ENCODE assay signal across 28 mouse cellular contexts in genomic region chr10:24830448-24830847, GRCm38 (mm10). TPM values are rescaled to one million over a fixed set of nuclear protein-coding genes. Genes with fewer than 3 reads are reported as not detected.
DNase-seq lines count a peak whose midpoint lies in the region; ATAC-seq and TF ChIP-seq lines count a peak whose summit lies in the region.
"Had no signal": no experiment of that assay in that cellular context is flagged by ENCODE, and none has a peak within 500 bp of the region (broad histone marks: within the 10 kb centered on the region; RNA-seq: fewer than 3 reads in every experiment).

No protein-coding gene starts in this region.

- ATAC-seq in erythroid progenitor cell, adult 5-6 weeks (replicated peaks; ENCODE audit: low FRiP score, poor library complexity, severe bottlenecking) = peak; percentile 66
- ATAC-seq in CD4-positive, CD25-positive, alpha-beta regulatory T cell, adult 4 months = no peak
- ATAC-seq: forebrain, embryonic 13.5 days; hindbrain, embryonic 16.5 days had no signal

- no peaks in the 10 kb centered on the region; a peak in 1 of 4 replicates for H3K27me3 ChIP-seq in MEL (ENCODE audit: control insufficient read depth in 1 of 2, insufficient read depth in 2 of 2, low read length in 2 of 2)
- H3K27me3 ChIP-seq: embryonic facial prominence, embryonic 12.5 days; forebrain, embryonic 13.5 days; kidney, embryonic 15.5 days; limb, embryonic 15.5 days; lung, embryonic 15.5 days; stomach, embryonic 15.5 days had no signal

- peak; percentile 31 for DNase-seq in lung, postnatal 10 days
- DNase-seq in lung, postnatal 14 days = no peak
- DNase-seq in MEL (ENCODE audit: low read depth, low spot score) = peak; percentile 38
- DNase-seq in testis, postnatal 14 days (ENCODE audit: low spot score) = peak; percentile 13
- no peak for DNase-seq in gastrocnemius, postnatal 10 days
- no peak for DNase-seq in urinary bladder, postnatal 4 days (ENCODE audit: low spot score in 2 of 2)
- DNase-seq: adrenal gland, adult 2 months; cerebellum, adult 11 months; cerebellum, adult 9-11 months; gastrocnemius, adult 2 months; heart, adult 11 months; kidney, adult 11 months; right cerebral cortex, adult 18-20 months; thymus, adult 2 months; thymus, postnatal 4 days had no signal

- no peak overlapping the region for H3K4me3 ChIP-seq in MEL (ENCODE audit: control insufficient read depth in 1 of 2, insufficient read depth in 1 of 2, low read depth in 2 of 2, low read length in 2 of 2)
- H3K4me3 ChIP-seq: embryonic facial prominence, embryonic 12.5 days; erythroblast, embryonic 14.5 days; forebrain, embryonic 13.5 days; gastrocnemius, adult 2 months; hindbrain, embryonic 10.5 days; kidney, embryonic 15.5 days; left cerebral cortex, adult 2 months; limb, embryonic 15.5 days; lung, embryonic 15.5 days; stomach, embryonic 15.5 days had no signal

- H3K9ac ChIP-seq in MEL (ENCODE audit: control insufficient read depth, low read depth, low read length, poor library complexity, severe bottlenecking) = no peak overlapping the region
- H3K9ac ChIP-seq: embryonic facial prominence, embryonic 12.5 days; forebrain, embryonic 13.5 days; kidney, embryonic 15.5 days; limb, embryonic 15.5 days; lung, embryonic 15.5 days; stomach, embryonic 15.5 days had no signal

- no peak for TF ChIP-seq RAD21 in MEL (IDR thresholded peaks at IDR 0.05; ENCODE audit: low read depth, low read length)

- H3K79me2 ChIP-seq in MEL (ENCODE audit: control insufficient read depth, insufficient read depth, low read length, poor library complexity) = no peaks in the 10 kb centered on the region

- no peak for TF ChIP-seq EP300 in MEL (IDR thresholded peaks at IDR 0.05; ENCODE audit: low read depth in 1 of 2, low read length in 2 of 2)

- H3K36me3 ChIP-seq in MEL (ENCODE audit: control insufficient read depth in 1 of 2, insufficient read depth in 2 of 2, low read length in 2 of 2) = no peaks in the 10 kb centered on the region
- H3K36me3 ChIP-seq: embryonic facial prominence, embryonic 12.5 days; hindbrain, embryonic 10.5 days; kidney, embryonic 15.5 days; limb, embryonic 15.5 days; lung, embryonic 15.5 days; stomach, embryonic 15.5 days had no signal

- no peak for TF ChIP-seq POLR2A in MEL (IDR thresholded peaks at IDR 0.05; ENCODE audit: control insufficient read depth in 1 of 2, insufficient read depth in 1 of 2, low read depth in 1 of 2, low read length in 2 of 2, poor library complexity in 1 of 2)

- no peak overlapping the region for H3K27ac ChIP-seq in MEL (ENCODE audit: control insufficient read depth, low read depth, low read length)
- H3K27ac ChIP-seq: embryonic facial prominence, embryonic 12.5 days; forebrain, embryonic 13.5 days; gastrocnemius, adult 2 months; hindbrain, embryonic 10.5 days; kidney, embryonic 15.5 days; left cerebral cortex, adult 2 months; limb, embryonic 15.5 days; lung, embryonic 15.5 days; macrophage; stomach, embryonic 15.5 days had no signal

- H3K9me3 ChIP-seq in MEL (replicated peaks; ENCODE audit: insufficient read depth, low read length) = no peaks in the 10 kb centered on the region
- H3K9me3 ChIP-seq: embryonic facial prominence, embryonic 12.5 days; forebrain, embryonic 13.5 days; hindbrain, embryonic 10.5 days; kidney, embryonic 15.5 days; limb, embryonic 15.5 days; lung, embryonic 15.5 days; stomach, embryonic 15.5 days had no signal

- no peak for TF ChIP-seq CTCF in MEL (IDR thresholded peaks at IDR 0.05 in 2 of 3, conservative IDR thresholded peaks at IDR 0.05 in 1 of 3; ENCODE audit: control insufficient read depth in 1 of 3, insufficient read depth in 1 of 3, low read depth in 2 of 3, low read length in 3 of 3, poor library complexity in 1 of 3, severe bottlenecking in 1 of 3)

- H3K4me1 ChIP-seq in MEL (ENCODE audit: control insufficient read depth in 1 of 2, insufficient read depth in 2 of 2, low read length in 2 of 2) = no peaks in the 10 kb centered on the region; a peak in 1 of 4 replicates

TF ChIP-seq in MEL, 35 proteins besides CTCF, POLR2A, EP300 and RAD21:
- TF ChIP-seq CHD1 (IDR thresholded peaks at IDR 0.05; ENCODE audit: low read depth, low read length) = no peak
- TF ChIP-seq ZNF384 (IDR thresholded peaks at IDR 0.05; ENCODE audit: low read depth, low read length) = peak; percentile 64; the same call in 1 of the 2 replicates

RNA-seq across cellular contexts. Expression of gene Enpp3, which starts 12.2 kb away (rescaled TPM):
- 0.08 and 0.16 TPM in 2 replicates for total RNA-seq in MEL (2012; rRNA removed)
- polyA plus RNA-seq in MEL (2012; ENCODE audit: insufficient read depth in 1 of 2, insufficient read length in 2 of 2, low read depth in 1 of 2, low replicate concordance in 2 of 2, missing spikeins in 1 of 2) = under 1 TPM in 1 of 2 experiments, not detected in 1; 0.22 TPM
- total RNA-seq in erythroid progenitor cell, adult 5-6 weeks (2015; ENCODE audit: low replicate concordance) = 1.3 and 2.9 TPM in 2 replicates
- total RNA-seq in erythroid progenitor cell, adult 5-6 weeks (2017; ENCODE audit: low replicate concordance) = 0.30 and 1.4 TPM in 2 replicates
- total RNA-seq in gastrocnemius, postnatal 10 days (2021) = 1 to 10 TPM; 7.4 to 8.1 TPM
- under 1 TPM; 0.18 to 0.23 TPM for polyA plus RNA-seq in CD4-positive, CD25-positive, alpha-beta regulatory T cell, adult 4 months (2017; shearing (Covaris generic))
- polyA plus RNA-seq: erythroblast, embryonic 14.5 days; macrophage had no signal

RNA-seq across cellular contexts. Expression of gene Med23, which starts 39.3 kb away (rescaled TPM):
- total RNA-seq in MEL (2012; rRNA removed) = 18.8 and 19.3 TPM in 2 replicates
- polyA plus RNA-seq in MEL (2012; ENCODE audit: insufficient read depth in 1 of 2, insufficient read length in 2 of 2, low read depth in 1 of 2, low replicate concordance in 2 of 2, missing spikeins in 1 of 2) = 10 to 100 TPM; 23.7 to 52.2 TPM
- 14.4 and 22.6 TPM in 2 replicates for total RNA-seq in erythroid progenitor cell, adult 5-6 weeks (2015; ENCODE audit: low replicate concordance)
- 14.2 and 35.2 TPM in 2 replicates for total RNA-seq in erythroid progenitor cell, adult 5-6 weeks (2017; ENCODE audit: low replicate concordance)
- 10 to 100 TPM; 11.1 to 12.8 TPM for total RNA-seq in gastrocnemius, postnatal 10 days (2021)
- 10 to 100 TPM; 18.9 to 31.7 TPM for polyA plus RNA-seq in CD4-positive, CD25-positive, alpha-beta regulatory T cell, adult 4 months (2017; shearing (Covaris generic))

Comparison
In these comparisons a context has a peak if more than half of its experiments do, and no peak if none do; other contexts are left out.
1. DNase-seq: peak in lung, postnatal 10 days (single experiment), MEL (single experiment) and testis, postnatal 14 days (single experiment); none in lung, postnatal 14 days (single experiment), gastrocnemius, postnatal 10 days (single experiment) and urinary bladder, postnatal 4 days (0 of 2).